Mouse (Mus musculus): ENCODE results near the gene Fut11.
A peak's percentile ranks its signal among the peaks of the same experiment; 100 is the strongest.

Gene Fut11

DNA sequence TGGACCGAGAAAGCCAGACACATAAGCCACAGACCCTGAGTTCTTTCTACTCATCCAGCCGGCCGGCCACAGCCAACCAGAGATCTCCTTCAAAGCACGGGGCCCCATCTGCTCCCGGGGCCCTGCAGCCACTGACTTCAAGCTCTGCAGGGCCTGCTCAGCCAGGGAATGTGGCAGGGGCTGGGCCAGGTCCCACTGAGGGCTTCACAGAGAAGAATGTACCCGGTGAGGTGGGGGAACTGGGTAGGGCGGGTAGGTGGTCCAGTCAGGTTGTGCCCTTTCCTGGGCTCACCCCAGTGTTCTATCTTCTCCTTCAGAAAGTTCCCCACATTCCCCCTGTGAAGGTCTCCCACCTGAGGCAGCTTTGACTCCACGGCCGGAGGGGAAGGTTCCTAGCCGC lies 23.7 kb downstream of the Fut11 start:
- DNase-seq (ENCODE audit: low read depth, low spot score) = no peak

DNA sequence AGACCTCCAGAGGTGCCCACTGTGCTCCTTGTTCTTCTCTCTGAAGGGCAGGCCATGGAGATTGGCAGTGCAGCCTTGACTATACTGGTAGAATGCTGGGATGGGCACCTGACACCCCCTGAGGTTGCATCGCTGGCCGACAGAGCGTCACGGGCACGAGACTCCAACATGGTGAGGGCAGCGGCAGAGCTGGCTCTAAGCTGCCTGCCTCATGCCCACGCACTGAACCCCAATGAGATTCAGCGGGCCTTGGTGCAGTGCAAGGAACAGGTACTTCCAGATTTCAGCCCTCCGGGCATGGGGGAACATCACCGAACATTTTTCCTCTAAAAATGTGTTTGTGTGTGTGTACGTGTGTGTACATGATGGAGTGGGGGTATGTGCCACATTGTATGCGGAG lies 25.0 kb downstream of the Fut11 start:
- DNase-seq (ENCODE audit: low read depth, low spot score) = no peak

DNA sequence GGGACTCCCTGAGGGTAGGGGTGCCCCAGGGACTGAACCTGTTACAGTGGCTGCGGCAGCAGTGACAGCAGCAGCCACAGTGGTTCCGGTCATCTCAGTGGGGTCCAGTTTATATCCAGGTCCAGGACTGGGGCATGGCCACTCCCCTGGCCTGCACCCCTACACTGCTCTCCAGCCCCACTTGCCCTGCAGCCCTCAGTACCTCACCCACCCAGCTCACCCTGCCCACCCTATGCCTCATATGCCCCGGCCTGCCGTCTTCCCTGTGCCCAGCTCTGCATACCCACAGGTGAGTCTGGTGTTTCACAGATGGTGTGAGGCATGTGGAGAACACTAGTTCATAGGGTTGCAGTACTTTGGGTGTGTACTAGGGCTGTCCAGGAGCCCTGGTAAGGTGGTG lies 26.6 kb downstream of the Fut11 start:
- no peak for DNase-seq (ENCODE audit: low read depth, low spot score)

DNA sequence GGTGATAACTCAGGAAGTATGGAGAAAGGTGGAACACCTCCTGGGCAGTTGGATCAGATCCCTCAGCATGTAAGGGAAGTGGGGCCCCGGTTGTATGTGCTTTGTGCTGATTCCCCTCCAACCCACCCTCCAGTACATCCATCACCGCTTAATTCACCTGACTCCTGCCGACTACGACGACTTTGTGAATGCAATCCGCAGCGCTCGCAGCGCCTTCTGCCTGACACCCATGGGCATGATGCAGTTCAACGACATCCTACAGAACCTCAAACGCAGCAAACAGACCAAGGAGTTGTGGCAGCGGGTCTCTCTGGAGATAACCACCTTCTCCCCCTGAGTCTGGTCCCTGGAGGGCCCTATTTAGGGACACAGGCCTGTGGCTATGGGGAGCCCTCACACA lies 28.2 kb downstream of the Fut11 start:
- DNase-seq (ENCODE audit: low read depth, low spot score) = no peak

DNA sequence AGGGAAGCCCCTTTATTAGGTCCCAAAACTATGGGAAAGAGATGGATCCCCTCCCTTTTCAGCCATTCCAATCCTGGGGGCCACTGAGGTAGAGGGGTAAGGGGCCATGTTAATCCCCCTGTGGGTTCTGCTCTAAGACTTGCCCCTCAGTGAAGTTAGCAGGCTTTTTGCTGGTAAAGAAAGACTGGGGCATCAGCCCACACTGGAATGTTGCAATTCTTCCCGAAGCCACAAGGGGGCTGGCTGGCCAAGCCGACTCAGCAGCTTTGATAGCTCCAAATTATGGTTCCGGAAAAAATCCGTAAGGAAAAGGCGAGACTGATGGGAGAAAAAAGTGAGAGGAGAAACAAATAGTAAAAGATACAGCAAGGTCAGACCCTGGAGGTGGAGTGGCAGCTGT lies 29.3 kb downstream of the Fut11 start:
- peak; percentile 54 for DNase-seq (ENCODE audit: low read depth, low spot score)

DNA sequence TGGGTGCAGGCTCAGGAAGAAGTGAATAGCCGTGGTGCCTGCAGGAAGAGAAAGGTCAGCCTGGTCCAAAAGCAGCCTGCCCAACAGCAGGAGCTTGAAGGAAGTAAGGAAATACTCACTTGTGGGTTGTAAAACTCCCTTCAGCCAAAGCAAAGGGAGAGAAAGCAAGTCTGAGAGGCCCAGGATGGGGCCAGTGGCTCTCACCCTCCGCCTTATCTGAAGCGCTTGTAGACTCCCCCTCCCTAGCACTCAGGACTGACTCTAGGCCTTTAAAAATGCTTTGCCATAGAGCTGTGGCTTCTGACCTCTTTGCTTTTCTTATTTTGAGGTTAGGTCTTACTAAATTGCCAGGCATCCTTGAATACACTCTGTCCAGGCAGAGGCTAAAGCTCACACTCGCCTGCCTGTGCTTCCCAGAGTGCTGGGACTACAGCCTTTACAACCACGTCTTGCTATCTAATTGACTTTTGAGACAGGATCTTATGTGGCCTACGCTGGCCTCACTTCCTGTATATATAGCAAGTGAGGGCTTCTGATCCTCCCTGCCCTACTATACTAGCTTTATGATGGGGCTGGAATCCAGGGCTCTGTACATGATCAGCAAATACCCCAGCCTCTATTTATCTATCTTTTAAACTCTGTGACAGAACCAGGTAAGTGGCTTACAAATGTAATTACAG lies 31.0 kb downstream of the Fut11 start:
- no peak for DNase-seq (ENCODE audit: low read depth, low spot score)

DNA sequence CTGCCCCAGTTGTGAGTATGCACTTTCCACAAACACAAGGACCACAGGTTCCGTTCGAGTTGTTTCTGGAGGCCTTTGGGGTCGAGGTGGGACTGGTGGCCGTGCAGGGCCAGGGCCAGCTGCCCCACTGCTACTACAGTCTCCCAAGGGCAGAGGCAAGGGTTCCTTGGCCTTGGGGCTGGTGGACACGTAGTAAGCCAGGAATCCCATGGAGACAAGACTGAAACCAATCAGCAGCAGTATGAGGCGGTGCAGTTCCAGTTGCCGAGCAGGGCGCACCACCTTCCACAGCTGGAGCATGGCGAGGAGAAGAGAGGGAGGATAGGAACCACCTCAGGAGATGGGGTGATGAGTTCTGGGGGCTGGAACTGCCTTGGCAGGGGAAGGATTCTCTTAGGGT lies 35.1 kb downstream of the Fut11 start:
- DNase-seq (ENCODE audit: low read depth, low spot score) = no peak

DNA sequence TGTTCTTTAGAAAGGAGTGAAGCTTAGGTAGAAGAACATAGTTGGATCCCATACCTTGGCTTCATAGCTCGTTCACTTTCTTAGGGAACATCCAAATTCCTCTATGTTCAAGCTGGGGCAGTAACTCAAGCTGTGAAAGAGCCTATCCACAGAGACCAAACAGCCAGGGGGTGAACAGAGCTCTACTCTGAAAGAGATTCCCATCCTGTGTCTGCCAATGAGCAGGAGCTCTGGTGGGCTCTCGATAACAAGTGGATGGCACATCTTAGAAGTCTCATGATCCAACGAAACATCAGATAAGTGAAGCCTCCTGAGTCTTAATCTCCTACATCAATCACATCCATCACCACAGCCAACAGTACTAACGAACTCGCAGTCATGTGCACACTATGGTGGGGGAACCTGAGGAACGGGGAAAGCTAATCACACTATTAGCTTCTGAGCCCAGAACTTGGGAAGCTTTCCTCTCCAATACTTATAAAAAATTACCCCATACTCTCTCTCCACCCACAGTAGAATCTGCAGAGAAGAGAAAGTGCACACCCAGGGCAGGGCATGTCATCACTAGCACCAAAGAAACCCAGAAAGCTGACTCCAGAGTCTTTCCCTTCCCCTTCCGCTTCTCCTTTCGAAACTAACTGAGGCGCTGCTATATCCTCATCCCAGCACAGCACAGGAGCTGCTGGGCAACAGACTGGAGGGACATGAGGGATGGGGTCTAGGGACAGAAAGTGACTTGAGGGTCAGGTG lies 36.3 kb downstream of the Fut11 start:
- no peak for DNase-seq (ENCODE audit: low read depth, low spot score)

DNA sequence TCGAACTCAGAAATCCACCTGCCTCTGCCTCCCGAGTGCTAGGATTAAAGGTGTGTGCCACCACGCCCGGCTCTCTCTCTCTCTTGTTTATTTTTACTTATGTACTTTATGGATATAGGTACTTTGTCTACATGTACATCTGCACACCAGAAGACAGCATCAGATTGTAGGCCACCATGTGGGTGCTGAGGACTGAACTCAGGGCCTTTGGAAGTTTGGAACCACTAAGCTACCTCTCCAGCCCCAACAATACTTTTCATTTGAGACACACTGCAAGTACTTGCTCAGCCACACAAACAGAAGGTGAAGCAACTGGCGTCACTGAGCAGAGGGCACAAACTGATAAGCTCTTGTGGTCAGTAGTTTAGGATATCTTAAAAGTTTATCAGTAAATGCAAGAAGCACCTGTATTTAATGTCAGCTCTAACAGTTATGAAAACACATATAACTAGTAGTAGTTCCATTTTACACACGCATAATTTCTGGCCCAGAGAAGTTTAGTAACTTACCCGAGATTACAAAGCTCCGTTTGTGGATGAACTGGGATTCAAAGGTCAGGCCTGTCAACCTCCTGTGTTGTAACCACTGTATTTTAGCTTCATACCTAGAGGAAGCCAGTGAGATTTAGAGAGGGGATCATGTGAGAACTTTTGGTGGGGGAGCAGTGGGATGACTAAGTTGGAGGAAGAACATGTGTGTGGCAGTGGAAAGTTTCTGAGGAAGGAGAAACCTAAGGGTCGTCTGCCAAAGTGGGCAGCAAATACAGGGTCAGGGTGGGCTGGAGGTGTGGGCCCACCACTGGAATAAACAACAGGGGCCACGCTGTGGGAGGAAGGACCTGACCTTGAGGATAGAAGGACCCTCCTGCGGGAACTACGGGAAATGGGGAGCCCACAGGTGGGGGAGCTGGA lies 38.5 kb downstream of the Fut11 start:
- no peak for DNase-seq (ENCODE audit: low read depth, low spot score)

DNA sequence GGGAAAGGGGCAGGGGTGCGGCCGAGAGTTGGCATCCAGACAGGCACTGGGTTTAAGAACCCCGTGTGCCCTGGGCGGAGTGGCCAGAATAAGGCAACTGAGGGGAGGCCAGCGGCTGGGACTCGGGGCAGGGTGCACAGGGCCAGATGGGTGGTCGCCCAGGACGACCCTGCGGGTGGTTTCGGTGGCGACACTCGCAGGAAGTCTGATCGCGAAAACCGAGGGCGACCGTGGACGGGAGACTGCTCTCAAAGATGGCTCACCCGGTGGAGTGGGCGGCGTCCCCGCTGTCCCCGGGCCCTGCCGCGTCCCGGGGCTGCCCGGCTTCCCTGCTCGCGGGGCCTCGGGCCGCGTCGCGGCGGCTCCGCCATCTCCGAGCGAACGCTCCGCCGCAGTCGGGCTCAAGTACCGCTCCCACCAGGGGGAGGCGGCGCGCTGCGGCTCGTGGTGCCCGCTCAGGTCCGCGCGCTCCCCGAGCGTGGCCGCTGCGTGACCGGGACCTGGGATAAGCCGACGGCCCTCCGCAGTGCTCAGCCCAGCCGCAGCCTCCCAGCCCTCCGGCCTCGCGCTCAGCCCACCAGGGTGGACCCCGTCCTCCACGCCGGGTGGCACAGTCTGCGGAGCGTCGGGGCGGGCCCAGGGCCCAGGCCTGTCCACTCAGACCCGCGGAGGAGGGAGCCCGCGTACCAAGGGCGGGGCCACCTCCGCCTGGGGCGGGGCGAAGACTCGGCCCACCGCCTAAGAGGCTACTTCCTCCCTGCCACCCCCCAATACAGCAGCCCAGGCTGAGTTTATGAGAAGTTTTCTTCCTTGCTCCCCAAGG lies 39.4 kb downstream of the Fut11 start, which contains the start of gene Ndst2:
Gene Ndst2 (minus strand): TSS at position 611 of the 823 bp plus-strand sequence.
- peak; percentile 89 for DNase-seq (ENCODE audit: low read depth, low spot score)

DNA sequence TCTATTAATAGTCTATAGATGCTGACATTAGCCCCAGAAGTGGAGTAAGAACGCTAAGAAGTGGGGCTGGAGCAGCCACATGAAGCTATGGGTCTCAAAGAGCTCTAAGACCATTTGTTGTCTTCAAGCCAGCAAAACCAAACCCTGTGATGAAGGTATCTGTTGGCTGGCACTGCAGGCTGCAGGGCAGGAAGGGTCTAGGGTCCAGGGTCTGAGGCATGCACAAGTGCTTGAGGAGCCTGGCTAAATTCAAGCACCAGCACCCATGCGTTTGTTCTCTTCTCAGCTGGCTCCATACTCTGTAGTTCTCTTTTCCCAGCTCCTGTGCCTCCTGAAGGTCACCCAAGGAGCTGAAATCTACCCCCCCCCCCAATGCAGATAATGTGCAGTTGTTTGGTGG lies 40.3 kb downstream of the Fut11 start:
- DNase-seq (ENCODE audit: low read depth, low spot score) = no peak

DNA sequence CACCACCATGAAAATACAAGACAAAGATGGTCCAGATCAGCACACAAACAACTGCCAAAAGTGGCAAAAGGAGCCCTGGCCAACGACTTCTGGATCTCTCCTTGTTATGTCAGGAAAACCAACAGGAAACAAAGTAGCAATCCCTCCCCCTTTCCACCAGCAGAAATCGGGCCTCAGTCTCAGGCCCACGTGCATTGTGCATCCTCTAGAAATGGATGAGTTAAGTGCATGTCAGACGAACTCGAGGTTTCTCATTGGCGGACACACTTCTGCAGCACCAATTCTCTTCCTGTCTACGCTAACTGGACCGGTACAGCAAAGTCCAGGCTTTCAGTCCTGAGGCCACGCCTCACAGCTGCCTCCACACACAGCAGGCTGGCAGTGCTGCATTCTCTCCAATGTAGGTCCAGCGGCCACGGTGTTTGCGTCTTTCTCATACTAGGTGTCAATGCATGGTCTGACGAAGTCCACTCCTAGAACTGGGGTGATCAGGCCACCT lies 41.2 kb downstream of the Fut11 start:
- DNase-seq (ENCODE audit: low read depth, low spot score) = no peak

DNA sequence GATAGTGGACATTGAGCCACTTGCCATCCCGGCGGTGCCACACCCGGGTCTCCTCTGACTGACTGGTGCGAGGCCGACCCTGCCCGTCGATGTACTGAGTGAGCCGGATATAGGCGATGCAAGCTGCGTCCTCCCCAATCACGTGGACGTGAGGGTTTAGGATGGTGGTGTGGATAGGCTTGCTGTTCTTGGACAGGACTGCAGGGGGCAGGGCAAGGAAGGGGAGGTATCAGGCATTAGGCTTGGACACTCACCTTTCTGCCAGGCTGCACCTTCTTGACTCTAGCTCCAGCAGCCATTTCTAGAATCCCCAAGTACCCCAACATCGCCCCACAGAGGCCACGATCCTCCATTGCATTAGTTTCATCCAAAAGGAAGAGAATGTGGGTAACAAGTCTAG lies 42.5 kb downstream of the Fut11 start:
- DNase-seq (ENCODE audit: low read depth, low spot score) = peak; percentile 46

DNA sequence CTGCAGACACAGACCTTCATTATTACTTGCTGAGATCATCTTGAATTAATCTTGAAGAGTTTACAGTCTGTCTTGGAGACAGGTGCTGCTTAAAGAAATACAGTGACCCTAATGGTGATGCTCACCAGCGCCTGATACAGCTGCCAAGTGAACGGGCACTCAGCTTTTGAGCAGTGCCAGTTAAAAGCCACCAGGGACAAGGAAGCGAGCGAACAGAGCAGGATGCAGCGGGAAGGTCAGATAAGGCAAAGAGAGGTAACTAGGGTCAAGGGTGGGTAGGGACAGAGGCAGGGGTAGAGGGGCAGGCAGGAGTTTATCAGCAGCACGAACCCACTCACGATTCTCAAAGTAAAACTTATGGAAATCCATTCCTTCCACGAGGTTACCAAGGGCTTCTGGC lies 43.7 kb downstream of the Fut11 start:
- DNase-seq (ENCODE audit: low read depth, low spot score) = no peak

DNA sequence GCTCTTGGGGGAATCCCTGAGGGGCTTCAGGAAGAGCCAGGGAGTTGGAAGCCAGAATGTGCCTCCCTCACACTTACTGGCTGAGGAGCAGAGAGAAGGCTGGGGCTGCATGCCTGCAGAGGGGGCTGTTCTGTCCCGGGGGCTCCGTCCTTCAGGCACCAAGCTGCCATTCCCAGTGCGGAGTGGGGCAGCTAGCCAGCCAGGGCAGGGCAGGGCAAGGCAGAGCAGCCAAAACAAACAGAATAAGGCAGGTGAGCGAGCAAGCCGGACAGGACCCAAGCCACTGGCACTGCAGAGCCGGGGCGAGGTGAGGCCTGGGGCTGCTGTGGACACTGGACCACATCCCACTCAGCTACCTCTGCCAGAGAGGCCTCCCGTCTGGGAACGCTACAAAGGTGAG lies 46.5 kb downstream of the Fut11 start:
- DNase-seq (ENCODE audit: low read depth, low spot score) = no peak

DNA sequence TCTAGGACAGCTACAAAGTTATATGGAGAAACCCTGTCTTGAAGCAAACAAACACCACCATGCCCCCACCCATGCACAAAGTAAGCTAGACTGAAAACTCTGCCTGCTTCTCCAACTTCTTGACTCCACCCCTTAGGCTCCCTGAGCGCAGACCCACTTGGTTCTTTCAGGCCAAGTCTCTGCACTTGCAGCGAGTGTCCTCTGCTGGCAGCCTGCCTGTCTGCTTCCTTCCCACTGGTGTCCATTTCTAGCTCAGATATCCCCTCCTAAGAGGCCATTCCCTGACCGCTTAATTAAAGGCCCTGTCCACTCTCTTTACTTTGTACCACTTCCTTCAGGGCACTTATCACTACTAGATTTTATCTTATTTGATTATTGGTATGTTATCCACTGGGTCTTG lies 48.8 kb downstream of the Fut11 start:
- no peak for DNase-seq (ENCODE audit: low read depth, low spot score)

DNA sequence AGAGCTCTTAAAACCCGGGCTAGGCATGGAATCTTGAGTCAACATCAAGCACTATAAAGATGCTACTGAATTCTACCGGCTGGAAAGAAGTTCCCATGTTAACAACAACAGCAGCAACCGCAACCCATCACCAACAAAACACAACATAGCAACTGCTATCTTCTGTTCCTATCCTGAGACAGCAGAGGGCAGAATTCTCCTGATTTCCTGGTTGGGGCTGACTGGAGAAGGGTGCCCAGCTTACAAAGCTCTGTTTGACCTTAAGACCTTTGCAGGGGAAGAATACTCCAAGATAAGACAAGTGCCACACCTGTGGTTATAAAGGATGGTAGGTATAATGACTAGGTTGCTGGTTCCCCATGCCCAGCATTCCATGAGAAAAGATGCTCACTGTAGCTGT lies 52.2 kb downstream of the Fut11 start:
- no peak for DNase-seq (ENCODE audit: low read depth, low spot score)

DNA sequence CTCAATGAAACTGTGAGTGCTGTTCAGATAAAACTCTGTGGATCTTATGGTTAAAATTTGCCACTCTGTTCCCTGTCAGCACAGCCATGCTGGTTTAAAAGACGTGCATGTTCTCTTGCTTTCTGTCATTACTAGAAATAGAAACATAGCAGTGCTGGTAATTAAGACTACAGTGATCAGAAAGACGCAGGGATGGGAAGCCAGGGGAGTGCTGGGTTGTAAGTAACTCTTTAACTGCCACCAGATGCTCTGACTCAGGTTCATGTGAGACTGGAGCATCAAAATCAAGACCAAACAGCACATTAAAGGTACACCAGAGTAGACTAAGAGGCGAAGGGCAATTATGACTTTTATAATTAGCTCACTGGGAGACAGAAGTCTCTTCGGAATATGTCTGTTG lies 53.6 kb downstream of the Fut11 start:
- no peak for DNase-seq (ENCODE audit: low read depth, low spot score)

DNA sequence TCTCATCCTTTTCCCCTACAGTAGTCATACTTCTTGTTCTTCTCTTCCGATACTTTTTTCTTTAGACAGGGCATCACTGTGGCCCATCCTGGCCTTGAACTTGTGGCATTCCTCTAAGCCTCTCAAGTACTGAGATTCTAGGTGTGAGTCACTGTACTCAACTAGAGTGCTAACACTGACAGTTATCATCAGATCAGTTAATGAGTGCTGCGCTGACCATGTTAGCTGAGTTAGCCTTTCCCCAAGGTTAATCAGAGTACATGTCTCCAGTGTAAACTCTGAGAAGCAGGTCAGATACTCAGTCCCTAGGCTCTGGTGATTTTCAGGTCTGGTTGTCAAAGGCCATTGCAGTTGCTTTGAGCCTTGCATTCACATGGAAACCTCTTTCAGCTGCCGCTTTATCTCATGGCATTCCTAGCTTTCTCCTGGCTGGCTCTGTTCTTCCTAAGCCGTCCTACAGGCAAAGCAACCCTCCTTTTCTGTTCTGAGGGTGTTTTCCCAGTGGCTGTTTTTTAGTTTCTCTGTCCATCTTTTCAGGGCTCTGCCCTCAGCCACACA lies 54.8 kb downstream of the Fut11 start:
- DNase-seq (ENCODE audit: low read depth, low spot score) = no peak

DNA sequence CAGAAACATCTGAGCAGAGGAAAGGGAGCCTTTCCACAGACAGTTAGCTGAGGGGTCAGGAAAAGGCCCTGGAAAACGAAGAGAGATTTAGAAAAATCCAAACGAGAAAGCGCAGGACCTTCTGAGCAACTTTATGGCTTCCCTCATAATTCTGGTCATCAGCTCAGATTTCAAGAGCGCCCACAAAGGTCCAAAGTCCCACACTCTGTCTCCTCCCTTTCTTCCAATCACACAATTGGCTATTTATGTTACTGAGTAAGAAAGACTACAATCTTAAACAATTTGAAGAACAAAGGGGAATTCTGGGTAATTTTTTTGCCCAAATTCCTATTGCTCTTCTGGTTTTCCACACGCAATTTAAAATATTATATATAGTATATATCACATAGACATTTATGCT lies 55.7 kb downstream of the Fut11 start:
- DNase-seq (ENCODE audit: low read depth, low spot score) = no peak
